In the genomic region with DNA sequence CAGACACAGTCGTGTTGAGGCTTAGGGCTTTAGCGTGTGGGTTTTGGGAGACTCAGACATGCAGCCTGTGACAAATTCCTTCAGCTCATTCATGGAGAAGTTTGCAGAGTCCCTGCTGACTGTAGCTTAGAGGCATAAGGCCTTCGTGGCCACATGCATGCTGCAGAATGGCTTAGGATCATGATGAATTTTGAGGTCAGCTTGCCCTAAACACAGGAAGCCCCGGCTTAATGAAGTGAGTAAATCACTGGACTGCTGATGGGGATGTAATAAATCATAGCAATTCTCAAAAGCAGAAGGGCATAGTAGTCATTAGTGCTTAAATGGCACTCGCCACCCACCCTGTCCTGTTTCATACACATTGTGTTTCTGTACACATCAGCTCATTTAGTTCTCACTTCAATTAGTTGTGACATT, we compare ENCODE assay signal across 18 mouse cellular contexts. TPM values are rescaled to one million over a fixed set of nuclear protein-coding genes. Genes with fewer than 3 reads are reported as not detected.
A peak's percentile ranks its signal among the peaks of the same experiment; 100 is the strongest.
DNase-seq lines count a peak whose midpoint lies in the region; ATAC-seq and TF ChIP-seq lines count a peak whose summit lies in the region.
"Had no signal": no experiment of that assay in that cellular context is flagged by ENCODE, and none has a peak within 500 bp of the region (broad histone marks: within the 10 kb centered on the region; RNA-seq: fewer than 3 reads in every experiment).

No protein-coding gene starts in this region.

- no peaks in the 10 kb centered on the region for H3K27me3 ChIP-seq in embryonic facial prominence, embryonic 14.5 days (replicated peaks; ENCODE audit: control insufficient read depth, insufficient read depth, low read length)
- H3K27me3 ChIP-seq in kidney, postnatal 0 days (ENCODE audit: insufficient read depth, low read length): no peaks in the 10 kb centered on the region
- no peaks in the 10 kb centered on the region for H3K27me3 ChIP-seq in forebrain, embryonic 16.5 days (replicated peaks; ENCODE audit: control insufficient read depth, insufficient read depth, low read length)
- H3K27me3 ChIP-seq: forebrain, embryonic 15.5 days had no signal

- H3K4me1 ChIP-seq in embryonic facial prominence, embryonic 14.5 days (ENCODE audit: control insufficient read depth, insufficient read depth, low read length): no peaks in the 10 kb centered on the region
- H3K4me1 ChIP-seq in kidney, postnatal 0 days (replicated peaks; ENCODE audit: insufficient read depth, low read length): peaks cover 6% of the 10 kb centered on the region; the same call in 1 of the 2 replicates
- H3K4me1 ChIP-seq in forebrain, embryonic 16.5 days (replicated peaks; ENCODE audit: control insufficient read depth, insufficient read depth, low read length): no peaks in the 10 kb centered on the region
- H3K4me1 ChIP-seq: forebrain, embryonic 15.5 days; heart, embryonic 10.5 days had no signal

- no peak overlapping the region for H3K4me3 ChIP-seq in embryonic facial prominence, embryonic 14.5 days (ENCODE audit: low read depth, low read length)
- no peak overlapping the region for H3K4me3 ChIP-seq in kidney, postnatal 0 days (replicated peaks; ENCODE audit: low read depth, low read length)
- no peak overlapping the region for H3K4me3 ChIP-seq in forebrain, embryonic 16.5 days (replicated peaks; ENCODE audit: low read length)
- H3K4me3 ChIP-seq: forebrain, embryonic 15.5 days; heart, embryonic 10.5 days; left cerebral cortex, adult 2 months had no signal

- peak; percentile 78; the same call in 1 of the 2 replicates for ATAC-seq in embryonic facial prominence, embryonic 14.5 days (ENCODE audit: low read depth)
- ATAC-seq in kidney, postnatal 0 days (replicated peaks; ENCODE audit: low FRiP score, low read depth): no peak
- ATAC-seq in erythroid progenitor cell, adult 5-6 weeks (replicated peaks; ENCODE audit: low FRiP score, poor library complexity, severe bottlenecking): no peak
- no peak for ATAC-seq in forebrain, embryonic 16.5 days
- ATAC-seq: forebrain, embryonic 15.5 days had no signal

- 69% methylated on average over 5 of the region's 5 CpGs for WGBS in embryonic facial prominence, embryonic 14.5 days
- 28% methylated on average over 5 of the region's 5 CpGs for WGBS in kidney, postnatal 0 days
- WGBS in forebrain, embryonic 16.5 days: 81% methylated on average over 5 of the region's 5 CpGs

- no peak overlapping the region for H3K9ac ChIP-seq in embryonic facial prominence, embryonic 14.5 days (ENCODE audit: low read depth, low read length)
- no peak overlapping the region for H3K9ac ChIP-seq in kidney, postnatal 0 days (ENCODE audit: low read depth, low read length)
- no peak overlapping the region for H3K9ac ChIP-seq in forebrain, embryonic 16.5 days (replicated peaks; ENCODE audit: low read depth, low read length)
- H3K9ac ChIP-seq: forebrain, embryonic 15.5 days had no signal

- peak; percentile 25 for DNase-seq in kidney, adult 18-20 months
- DNase-seq in kidney, postnatal 4 days: no peak
- DNase-seq in Muller cell, postnatal 12 days (ENCODE audit: inconsistent ontology term): peak; percentile 87
- DNase-seq in embryonic facial prominence, embryonic 14.5 days (ENCODE audit: low spot score): peak; percentile 50
- DNase-seq in kidney, postnatal 0 days (ENCODE audit: low spot score): peak; percentile 33
- DNase-seq in yolk sac, embryonic 10.5 days (ENCODE audit: low spot score): no peak
- DNase-seq: adrenal gland, adult 8-10 months; B cell, adult 2 months; gastrocnemius, postnatal 14 days; lung, postnatal 14 days; spleen, adult 18-20 months had no signal

- H3K36me3 ChIP-seq in embryonic facial prominence, embryonic 14.5 days (ENCODE audit: control insufficient read depth, insufficient read depth, low read length): no peaks in the 10 kb centered on the region
- H3K36me3 ChIP-seq in kidney, postnatal 0 days (ENCODE audit: insufficient read depth, low read length): no peaks in the 10 kb centered on the region
- no peaks in the 10 kb centered on the region for H3K36me3 ChIP-seq in forebrain, embryonic 16.5 days (ENCODE audit: control insufficient read depth, insufficient read depth)
- H3K36me3 ChIP-seq: forebrain, embryonic 15.5 days; heart, embryonic 10.5 days had no signal

- no peak overlapping the region for H3K27ac ChIP-seq in embryonic facial prominence, embryonic 14.5 days (replicated peaks; ENCODE audit: low read depth, low read length)
- H3K27ac ChIP-seq in kidney, postnatal 0 days: no peak overlapping the region
- no peak overlapping the region for H3K27ac ChIP-seq in forebrain, embryonic 16.5 days (ENCODE audit: low read length)
- H3K27ac ChIP-seq: forebrain, embryonic 15.5 days; heart, embryonic 10.5 days; left cerebral cortex, adult 2 months had no signal

- H3K4me2 ChIP-seq in embryonic facial prominence, embryonic 14.5 days (ENCODE audit: low read depth, low read length): no peak overlapping the region
- no peak overlapping the region for H3K4me2 ChIP-seq in kidney, postnatal 0 days (ENCODE audit: low read length)
- no peak overlapping the region for H3K4me2 ChIP-seq in forebrain, embryonic 16.5 days (ENCODE audit: low read length)
- H3K4me2 ChIP-seq: forebrain, embryonic 15.5 days; liver, embryonic 11.5 days; midbrain, embryonic 11.5 days had no signal

- no peak for TF ChIP-seq CTCF in kidney, postnatal 0 days (IDR thresholded peaks at IDR 0.05; ENCODE audit: low read depth)

- H3K9me3 ChIP-seq in embryonic facial prominence, embryonic 14.5 days (ENCODE audit: control insufficient read depth, low read length): no peaks in the 10 kb centered on the region
- no peaks in the 10 kb centered on the region for H3K9me3 ChIP-seq in kidney, postnatal 0 days (replicated peaks; ENCODE audit: low read length)
- H3K9me3 ChIP-seq in forebrain, embryonic 16.5 days (ENCODE audit: control insufficient read depth, low read length): no peaks in the 10 kb centered on the region
- H3K9me3 ChIP-seq: forebrain, embryonic 15.5 days; heart, embryonic 10.5 days had no signal

RNA-seq across cellular contexts. Expression of gene Slc16a12, which starts 32.8 kb away (rescaled TPM):
- 2.3 and 2.4 TPM in 2 replicates for polyA plus RNA-seq in embryonic facial prominence, embryonic 14.5 days (2014; fragmentation: Nextera tagmentation; extraction: Ambion mirVana)
- 30.1 and 33.6 TPM in 2 replicates for polyA plus RNA-seq in kidney, postnatal 0 days (2015; fragmentation: Nextera tagmentation; extraction: Ambion mirVana)
- 0.36 TPM in 1 of 2 replicates, not detected in the other for total RNA-seq in erythroid progenitor cell, adult 5-6 weeks (2015; ENCODE audit: low replicate concordance)
- not detected in 2 replicates for total RNA-seq in erythroid progenitor cell, adult 5-6 weeks (2017; ENCODE audit: low replicate concordance)
- 2.8 and 3.9 TPM in 2 replicates for polyA plus RNA-seq in forebrain, embryonic 16.5 days (2015; fragmentation: Nextera tagmentation; extraction: Ambion mirVana)

Comparison
In these comparisons a context has a peak if more than half of its experiments do, and no peak if none do; other contexts are left out.
1. DNase-seq: peak in kidney, adult 18-20 months (single experiment), Muller cell, postnatal 12 days (single experiment), embryonic facial prominence, embryonic 14.5 days (single experiment) and kidney, postnatal 0 days (single experiment); none in kidney, postnatal 4 days (0 of 2) and yolk sac, embryonic 10.5 days (single experiment).